Mouse (Mus musculus) cerebellum, postnatal 14 days (tissue): ENCODE results near the gene Rbm38.

ENCODE experiments used
- DNase-seq, 2 experiments: peaks; one replicate each; pipeline ENCODE4 v3.0.0; 2021; ENCODE audit warnings: mixed read lengths in 2 of 2

The Rbm38 gene

GRCm38 (mm10) chr2:173020430-173020829, at the start of gene Rbm38:
Gene Rbm38, plus strand, starts transcription at chr2:173020498.
- no peak for DNase-seq

- no peak for DNase-seq
Observed at GRCm38 (mm10) chr2:172971865-172972264, 48.4 kb upstream of the Rbm38 start.

DNA sequence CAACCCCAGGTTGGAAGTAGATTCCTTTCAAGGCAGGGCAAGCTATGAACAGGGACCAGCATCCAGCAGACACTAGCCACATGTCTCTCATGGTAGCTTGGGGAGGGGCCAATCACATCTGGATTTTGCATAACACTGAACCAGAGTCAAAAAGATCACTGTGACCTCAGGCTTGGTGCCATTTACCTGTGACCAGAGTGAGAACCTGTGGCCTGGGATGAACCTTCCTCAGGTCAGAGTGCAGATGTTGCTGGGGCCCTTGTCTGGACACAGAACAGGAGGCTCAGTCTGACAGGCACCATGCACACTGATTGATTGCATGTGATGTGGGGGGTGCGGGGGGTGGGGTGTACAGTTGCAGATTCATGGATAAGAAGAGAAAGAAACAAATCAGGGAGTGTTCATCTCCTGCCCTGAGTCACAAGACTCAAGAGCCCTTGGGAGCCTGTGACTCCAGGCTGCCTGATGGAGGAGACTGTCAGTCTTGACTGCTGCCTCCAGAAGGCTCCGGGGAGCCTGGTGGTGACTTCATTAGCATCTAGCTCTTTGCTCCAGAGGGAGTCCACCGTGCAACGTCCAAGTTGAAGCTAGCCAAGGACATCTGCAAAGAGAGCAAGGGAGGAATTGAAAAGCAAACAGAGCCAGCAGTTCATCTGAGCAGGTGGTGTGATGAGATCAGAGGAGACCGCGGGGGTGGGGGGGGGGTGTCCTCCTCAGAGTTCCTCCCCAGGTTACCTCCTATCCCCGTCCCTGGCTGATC, 46.3 kb upstream of the Rbm38 start:
- no peak for DNase-seq

DNA sequence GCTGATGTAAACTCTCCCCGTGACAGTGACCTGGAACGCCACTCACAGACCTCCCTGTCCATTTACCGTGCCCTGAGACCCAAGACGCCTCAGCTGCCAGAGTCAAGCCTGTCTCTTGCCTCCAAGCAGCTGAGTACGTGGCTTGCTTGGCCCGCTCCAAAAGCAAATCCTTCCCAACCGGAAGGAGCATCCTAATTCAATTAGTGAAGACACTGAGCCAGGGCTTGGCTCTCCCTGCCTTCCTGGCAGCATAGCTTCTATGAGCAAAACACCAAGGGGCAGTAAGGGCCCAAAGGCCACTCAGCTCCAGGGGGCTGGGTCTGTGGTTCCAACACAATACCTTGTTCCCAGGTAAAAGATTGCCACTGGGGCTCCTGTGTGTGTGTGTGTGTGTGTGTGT, 45.6 kb upstream of the Rbm38 start:
- peak; percentile 62 to 70 for DNase-seq

DNA sequence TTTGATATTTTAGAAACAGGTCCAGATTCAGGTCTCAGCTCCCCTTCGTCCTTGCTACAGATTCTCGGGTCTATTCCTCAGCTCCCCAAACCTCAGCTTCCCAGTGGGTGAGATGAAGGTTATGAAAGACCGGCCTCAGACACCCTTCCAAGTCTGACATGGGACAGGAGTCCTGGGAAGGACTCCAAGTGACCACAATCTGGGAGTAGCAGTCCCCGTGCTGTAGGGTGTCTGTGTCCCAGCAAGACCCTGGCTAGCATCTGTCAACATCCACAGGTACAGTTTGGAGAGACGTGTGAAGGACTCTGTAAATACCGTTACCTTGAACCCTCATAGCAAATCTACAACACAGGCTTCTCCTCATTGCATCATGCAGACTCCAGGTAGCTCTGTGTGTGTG, 45.1 kb upstream of the Rbm38 start:
- no peak for DNase-seq

DNA sequence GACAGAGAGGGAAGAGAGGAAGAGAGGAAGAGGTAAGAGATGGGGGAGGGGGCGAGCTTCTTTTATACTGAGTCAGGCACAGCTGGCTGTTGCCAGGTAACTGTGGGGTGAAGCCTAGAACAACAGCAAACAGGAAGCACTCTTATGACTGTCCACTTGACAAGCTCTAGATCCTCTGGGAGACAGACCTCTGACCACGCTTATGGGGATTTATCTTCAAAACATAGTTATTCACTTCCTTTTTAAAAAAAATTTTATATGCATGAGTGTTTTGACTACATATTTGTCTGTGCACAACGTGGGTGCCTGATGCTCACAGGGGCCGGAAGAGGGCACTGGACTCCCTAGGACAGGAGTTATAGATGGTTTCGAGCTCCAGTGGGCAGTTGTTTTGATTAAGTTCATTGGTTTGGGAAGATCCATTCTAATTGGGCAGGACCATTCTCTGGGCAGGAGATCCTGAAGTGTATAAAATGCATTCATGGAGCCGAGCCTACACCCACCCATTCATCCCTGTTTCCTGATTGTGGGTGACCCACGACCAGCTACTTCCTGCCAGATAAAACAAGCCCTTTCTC, 43.5 kb upstream of the Rbm38 start:
- DNase-seq: no peak

DNA sequence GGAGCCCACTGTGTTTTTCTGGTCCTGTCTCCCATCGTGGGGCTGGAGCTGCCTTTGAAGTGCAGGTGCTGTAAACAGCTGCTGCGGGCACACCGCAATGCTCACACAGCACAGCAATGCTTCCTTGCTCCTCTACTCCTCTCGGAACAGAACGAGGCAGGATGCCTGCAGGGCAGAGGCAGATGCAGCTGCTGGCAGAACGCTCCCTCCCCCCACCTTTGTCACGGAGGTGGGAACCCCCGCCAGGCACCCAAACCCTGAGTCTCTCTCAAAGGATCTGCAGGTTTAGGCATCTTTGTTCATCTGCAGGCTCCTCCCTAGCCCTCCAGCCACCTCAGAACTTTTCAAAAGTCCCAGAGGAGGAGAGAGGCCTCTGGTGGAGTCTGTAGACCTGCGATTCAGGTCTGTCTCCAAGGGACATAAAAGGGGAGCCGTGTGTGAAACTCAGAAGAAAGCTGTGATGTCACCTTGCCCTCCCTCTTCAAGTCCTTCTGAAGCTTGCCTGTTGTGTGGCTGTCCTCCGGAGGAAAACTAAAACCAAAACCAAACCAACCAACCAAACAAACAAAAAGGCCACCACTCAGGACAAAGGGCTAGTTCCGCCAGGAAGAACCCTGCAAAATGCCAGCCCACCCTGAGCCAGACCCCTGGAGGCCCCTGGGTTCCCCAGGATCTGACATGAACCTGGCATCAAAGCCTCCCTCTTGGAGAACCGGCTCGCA, 42.7 kb upstream of the Rbm38 start, which contains the start of gene Spo11:
Gene Spo11 (plus strand): TSS at position 292 of the 722 bp plus-strand sequence.
- no peak for DNase-seq

GRCm38 (mm10) chr2:172978131-172978633, 42.1 kb upstream of the Rbm38 start:
- DNase-seq: peak in 1 of 2 experiments; percentile 29

DNA sequence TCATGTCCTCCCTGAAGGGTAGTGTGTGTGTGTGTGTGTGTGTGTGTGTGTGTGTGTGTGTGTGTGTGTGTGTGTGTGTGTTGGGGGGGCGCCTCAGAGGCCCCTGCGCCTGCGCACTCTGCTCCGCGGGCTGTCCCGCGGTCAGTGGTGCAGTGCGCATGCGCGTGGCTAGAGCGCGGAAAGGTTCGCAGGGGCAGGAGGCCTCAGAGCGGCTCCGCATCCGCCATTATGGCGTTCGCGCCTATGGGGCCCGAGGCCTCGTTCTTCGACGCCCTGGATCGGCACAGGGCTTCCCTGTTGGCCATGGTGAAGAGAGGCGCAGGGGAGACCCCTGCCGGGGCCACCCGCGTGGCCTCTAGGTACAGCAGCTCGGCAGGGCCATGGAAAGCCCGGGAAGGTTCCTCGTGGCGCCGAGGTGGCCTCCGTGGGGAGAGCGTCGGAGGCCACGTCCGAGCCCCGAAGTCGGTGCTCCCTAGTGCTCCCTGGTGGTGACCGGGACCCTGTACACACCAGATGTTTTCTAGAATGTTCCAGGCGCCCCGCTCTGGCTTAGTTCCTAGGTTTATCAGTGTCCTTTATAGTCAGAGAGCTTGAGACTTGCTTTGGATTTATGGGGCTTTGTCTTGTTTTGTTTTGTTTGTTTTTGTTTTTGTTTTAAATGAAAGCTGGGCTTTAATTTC, 40.5 kb upstream of the Rbm38 start:
- no peak for DNase-seq

- no peak for DNase-seq
Observed at GRCm38 (mm10) chr2:172982776-172983561, 37.3 kb upstream of the Rbm38 start.

DNA sequence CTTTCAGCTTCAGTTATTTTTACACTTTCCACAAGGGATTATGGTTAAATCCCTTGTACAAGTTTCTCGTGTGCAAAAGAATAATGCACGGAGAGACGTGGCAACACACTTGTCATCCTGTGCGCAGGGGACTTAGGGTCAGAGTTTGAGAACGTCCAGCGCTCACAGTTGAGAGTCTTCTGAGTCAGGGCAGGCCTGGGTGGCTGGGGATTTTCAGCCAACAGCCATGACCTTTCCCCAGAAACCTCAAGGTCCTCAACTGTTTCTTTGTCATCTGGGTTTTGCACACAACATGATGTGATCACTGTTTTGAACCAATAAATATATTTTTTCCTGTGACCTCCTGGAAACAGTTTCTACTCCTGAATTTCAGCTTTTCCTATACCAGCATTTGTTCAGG, 30.1 kb upstream of the Rbm38 start:
- DNase-seq: no peak

GRCm38 (mm10) chr2:172996207-172996606, 24.1 kb upstream of the Rbm38 start:
- peak; percentile 79 to 88 for DNase-seq

GRCm38 (mm10) chr2:172997748-172998147, 22.6 kb upstream of the Rbm38 start:
- DNase-seq: no peak

GRCm38 (mm10) chr2:172998478-172998877, 21.8 kb upstream of the Rbm38 start:
- DNase-seq: no peak

GRCm38 (mm10) chr2:172999630-173000284, 20.5 kb upstream of the Rbm38 start, which contains the start of gene Rae1:
Gene Rae1, plus strand, starts transcription at chr2:173000117.
- DNase-seq: peak; percentile 99

DNA sequence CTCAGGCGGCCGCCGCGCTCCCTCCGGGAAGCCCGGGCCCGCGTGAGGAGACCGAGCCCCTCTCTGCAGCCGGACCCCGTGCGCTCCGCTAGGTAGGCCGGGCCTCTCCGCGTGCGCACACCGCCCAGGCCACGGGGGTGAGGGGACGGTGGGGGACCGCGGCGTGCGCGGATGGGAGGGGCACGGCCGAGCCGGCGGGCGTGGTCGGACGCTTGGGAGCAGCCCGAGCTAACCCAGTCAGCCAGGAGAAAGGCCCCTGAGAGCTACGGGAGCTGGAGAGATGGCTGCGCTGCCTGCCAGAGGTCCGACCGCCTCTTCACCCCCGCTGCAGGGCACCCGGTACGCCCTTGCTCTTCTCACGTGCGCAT, 20.0 kb upstream of the Rbm38 start:
- no peak for DNase-seq

- DNase-seq: no peak
Observed at GRCm38 (mm10) chr2:173000921-173001320, 19.4 kb upstream of the Rbm38 start.

GRCm38 (mm10) chr2:173003737-173004136, 16.6 kb upstream of the Rbm38 start:
- DNase-seq: no peak

- DNase-seq: no peak
Observed at GRCm38 (mm10) chr2:173010220-173010717, 10.0 kb upstream of the Rbm38 start.

GRCm38 (mm10) chr2:173011440-173011839, 8.9 kb upstream of the Rbm38 start:
- no peak for DNase-seq

DNA sequence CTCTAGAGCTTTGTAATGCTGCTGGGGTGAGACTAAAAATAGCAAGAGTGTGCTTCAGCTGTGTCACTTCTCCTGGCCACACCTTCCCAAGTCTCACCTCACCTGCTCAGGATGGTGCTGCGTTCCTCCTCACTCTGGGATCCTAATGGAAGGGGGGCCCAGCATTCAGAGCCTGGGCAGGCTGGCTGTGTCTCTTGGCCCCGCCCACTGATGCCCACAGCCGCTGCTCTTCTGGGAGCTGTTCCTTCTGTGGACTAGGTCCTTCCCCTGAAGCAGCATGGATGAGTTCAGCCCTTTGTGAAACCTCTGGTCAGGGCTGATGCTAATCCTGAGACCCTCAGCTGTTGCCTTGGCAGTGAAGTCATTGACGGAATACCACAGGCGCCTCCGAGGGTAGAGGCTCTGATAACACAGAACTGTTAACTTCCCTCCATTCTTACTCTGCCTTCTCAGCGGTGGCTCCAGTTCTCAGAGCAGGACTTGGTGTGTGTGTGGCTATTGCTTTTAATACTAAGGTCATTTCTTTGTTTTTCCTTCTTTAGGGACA, 5.5 kb upstream of the Rbm38 start:
- DNase-seq: no peak
